Comparison of ENCODE assay signal across 25 mouse cellular contexts in the genomic region with DNA sequence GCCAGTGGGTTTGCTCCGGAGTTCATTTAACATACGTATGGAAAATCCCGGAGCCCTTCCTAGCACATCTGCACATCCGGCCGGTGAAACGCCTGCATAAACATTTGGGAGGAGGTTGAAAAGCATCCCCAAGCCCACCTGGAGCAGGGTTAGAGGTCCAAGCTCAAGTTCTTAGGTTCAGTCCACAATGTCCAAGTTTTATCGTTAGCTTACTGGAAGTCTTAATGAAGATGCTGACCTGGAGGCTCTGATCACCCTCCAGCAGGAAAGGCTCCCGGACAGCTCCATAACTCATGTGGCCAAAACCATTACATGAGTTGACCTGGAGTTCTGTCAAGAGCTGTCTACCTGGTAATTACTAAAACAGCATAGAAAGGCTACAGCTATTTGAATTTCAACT.
A peak's percentile ranks its signal among the peaks of the same experiment; 100 is the strongest.
DNase-seq lines count a peak whose midpoint lies in the region; ATAC-seq lines count a peak whose summit lies in the region.
"Had no signal": no experiment of that assay in that cellular context is flagged by ENCODE, and none has a peak within 500 bp of the region (broad histone marks: within the 10 kb centered on the region; RNA-seq: fewer than 3 reads in every experiment).

No protein-coding gene starts in this region.

- H3K27me3 ChIP-seq in kidney, embryonic 14.5 days (ENCODE audit: control insufficient read depth, insufficient read depth, low read length): no peaks in the 10 kb centered on the region
- H3K27me3 ChIP-seq in kidney, embryonic 16.5 days (ENCODE audit: insufficient read depth, low read length): no peaks in the 10 kb centered on the region
- no peaks in the 10 kb centered on the region for H3K27me3 ChIP-seq in limb, embryonic 11.5 days (ENCODE audit: control insufficient read depth, insufficient read depth, low read length)
- H3K27me3 ChIP-seq in limb, embryonic 10.5 days (ENCODE audit: low read depth, poor library complexity, severe bottlenecking): no peaks in the 10 kb centered on the region
- H3K27me3 ChIP-seq in limb, embryonic 13.5 days: no peaks in the 10 kb centered on the region
- H3K27me3 ChIP-seq: CH12.LX; forebrain, embryonic 13.5 days; forebrain, embryonic 15.5 days had no signal

- H3K4me3 ChIP-seq in kidney, embryonic 14.5 days (ENCODE audit: low read length): no peak overlapping the region
- H3K4me3 ChIP-seq in kidney, embryonic 16.5 days (ENCODE audit: low read length): no peak overlapping the region
- no peak overlapping the region for H3K4me3 ChIP-seq in limb, embryonic 11.5 days (ENCODE audit: low read depth, low read length)
- H3K4me3 ChIP-seq in limb, embryonic 10.5 days: no peak overlapping the region
- H3K4me3 ChIP-seq in limb, embryonic 13.5 days: no peak overlapping the region
- H3K4me3 ChIP-seq: embryonic facial prominence, embryonic 10.5 days; embryonic facial prominence, embryonic 12.5 days; forebrain, embryonic 13.5 days; forebrain, embryonic 15.5 days had no signal

- 26% methylated on average over 8 of the region's 8 CpGs for WGBS in kidney, embryonic 14.5 days
- WGBS in kidney, embryonic 16.5 days: 33% methylated on average over 8 of the region's 8 CpGs
- 56% methylated on average over 8 of the region's 8 CpGs for WGBS in limb, embryonic 11.5 days
- 80% methylated on average over 8 of the region's 8 CpGs for WGBS in limb, embryonic 10.5 days
- 44% methylated on average over 8 of the region's 8 CpGs for WGBS in limb, embryonic 13.5 days

- peak; percentile 71 for ATAC-seq in kidney, embryonic 14.5 days (ENCODE audit: low FRiP score, low TSS enrichment)
- peak; percentile 35; the same call in 1 of the 2 replicates for ATAC-seq in kidney, embryonic 16.5 days (ENCODE audit: low FRiP score, low TSS enrichment)
- ATAC-seq in limb, embryonic 11.5 days (ENCODE audit: insufficient number of reproducible peaks, low FRiP score, low TSS enrichment, low read depth): no peak
- 0 out of 2 replicates have a peak, but pooled peaks have one; percentile 28 for ATAC-seq in limb, embryonic 13.5 days (ENCODE audit: low FRiP score, low read depth)
- ATAC-seq: activated CD4-positive, CD25-positive, alpha-beta regulatory T cell, adult 4 months; CD4-positive, CD25-positive, alpha-beta regulatory T cell, adult 4 months; forebrain, embryonic 13.5 days; forebrain, embryonic 15.5 days had no signal

- no peaks in the 10 kb centered on the region for H3K36me3 ChIP-seq in kidney, embryonic 14.5 days (ENCODE audit: control insufficient read depth, insufficient read depth, low read length)
- H3K36me3 ChIP-seq in kidney, embryonic 16.5 days (ENCODE audit: insufficient read depth, low read length): no peaks in the 10 kb centered on the region
- no peaks in the 10 kb centered on the region for H3K36me3 ChIP-seq in limb, embryonic 11.5 days (ENCODE audit: control insufficient read depth, insufficient read depth, low read length)
- no peaks in the 10 kb centered on the region for H3K36me3 ChIP-seq in limb, embryonic 10.5 days
- no peaks in the 10 kb centered on the region for H3K36me3 ChIP-seq in limb, embryonic 13.5 days
- H3K36me3 ChIP-seq: embryonic facial prominence, embryonic 10.5 days; embryonic facial prominence, embryonic 12.5 days; forebrain, embryonic 15.5 days; G1E had no signal

- H3K4me2 ChIP-seq in kidney, embryonic 14.5 days (replicated peaks; ENCODE audit: low read depth, low read length): no peak overlapping the region
- no peak overlapping the region for H3K4me2 ChIP-seq in kidney, embryonic 16.5 days (replicated peaks; ENCODE audit: low read depth, low read length)
- no peak overlapping the region for H3K4me2 ChIP-seq in limb, embryonic 11.5 days (ENCODE audit: low read depth, severe bottlenecking)
- no peak overlapping the region for H3K4me2 ChIP-seq in limb, embryonic 13.5 days (replicated peaks)
- H3K4me2 ChIP-seq: embryonic facial prominence, embryonic 12.5 days; forebrain, embryonic 13.5 days; forebrain, embryonic 15.5 days had no signal

- DNase-seq in kidney, postnatal 25 days: no peak
- DNase-seq in kidney, adult 18-20 months: no peak
- no peak for DNase-seq in limb, embryonic 11.5 days (ENCODE audit: low spot score)
- DNase-seq in limb, embryonic 10.5 days (ENCODE audit: low spot score): no peak
- no peak for DNase-seq in Muller cell, postnatal 12 days (ENCODE audit: inconsistent ontology term)
- DNase-seq: adrenal gland, adult 8-10 months; adrenal gland, postnatal 14 days; adrenal gland, postnatal 36 days; B cell, adult 2 months; cerebellum, adult 11-12 months; cerebellum, adult 2 months; cerebellum, adult 9-10 months; cerebellum, postnatal 10 days; cerebellum, postnatal 25 days had no signal

- H3K9ac ChIP-seq in kidney, embryonic 14.5 days (ENCODE audit: low read depth, low read length): no peak overlapping the region
- no peak overlapping the region for H3K9ac ChIP-seq in kidney, embryonic 16.5 days (replicated peaks; ENCODE audit: low read length)
- H3K9ac ChIP-seq in limb, embryonic 11.5 days (ENCODE audit: low read length): no peak overlapping the region
- H3K9ac ChIP-seq in limb, embryonic 13.5 days: no peak overlapping the region
- H3K9ac ChIP-seq: embryonic facial prominence, embryonic 12.5 days; forebrain, embryonic 13.5 days; forebrain, embryonic 15.5 days had no signal

- 0 out of 2 replicates have a peak, but pooled peaks cover 3% of the 10 kb centered on the region for H3K4me1 ChIP-seq in kidney, embryonic 14.5 days (ENCODE audit: control insufficient read depth, insufficient read depth, low read length)
- H3K4me1 ChIP-seq in kidney, embryonic 16.5 days (ENCODE audit: insufficient read depth, low read length): peaks cover 6% of the 10 kb centered on the region; the same call in 1 of the 2 replicates
- peaks cover 7% of the 10 kb centered on the region; the same call in 1 of the 2 replicates for H3K4me1 ChIP-seq in limb, embryonic 11.5 days (ENCODE audit: control insufficient read depth, insufficient read depth, low read length)
- H3K4me1 ChIP-seq in limb, embryonic 10.5 days: peaks cover 47% of the 10 kb centered on the region
- H3K4me1 ChIP-seq in limb, embryonic 13.5 days: peaks cover 54% of the 10 kb centered on the region

- no peak overlapping the region for H3K27ac ChIP-seq in kidney, embryonic 14.5 days (ENCODE audit: low read depth, low read length)
- H3K27ac ChIP-seq in kidney, embryonic 16.5 days (ENCODE audit: low read length): no peak overlapping the region
- H3K27ac ChIP-seq in limb, embryonic 11.5 days (replicated peaks; ENCODE audit: low read depth, low read length): 0 out of 2 replicates have a peak overlapping the region, but pooled peaks have one; percentile 9
- H3K27ac ChIP-seq in limb, embryonic 10.5 days: no peak overlapping the region; the same call in 1 of the 2 replicates
- H3K27ac ChIP-seq in limb, embryonic 13.5 days: no peak overlapping the region; the same call in 1 of the 2 replicates
- H3K27ac ChIP-seq: embryonic facial prominence, embryonic 10.5 days; embryonic facial prominence, embryonic 12.5 days; forebrain, embryonic 13.5 days; forebrain, embryonic 15.5 days had no signal

- no peaks in the 10 kb centered on the region for H3K9me3 ChIP-seq in kidney, embryonic 14.5 days (ENCODE audit: control insufficient read depth, low read length)
- no peaks in the 10 kb centered on the region for H3K9me3 ChIP-seq in kidney, embryonic 16.5 days (ENCODE audit: low read length)
- no peaks in the 10 kb centered on the region for H3K9me3 ChIP-seq in limb, embryonic 11.5 days (ENCODE audit: control insufficient read depth, low read length)
- H3K9me3 ChIP-seq in limb, embryonic 10.5 days (replicated peaks): no peaks in the 10 kb centered on the region
- H3K9me3 ChIP-seq in limb, embryonic 13.5 days: no peaks in the 10 kb centered on the region
- H3K9me3 ChIP-seq: embryonic facial prominence, embryonic 10.5 days; embryonic facial prominence, embryonic 12.5 days; forebrain, embryonic 13.5 days; forebrain, embryonic 15.5 days had no signal
